Mouse (Mus musculus) left cerebral cortex, postnatal 4 days (tissue): Measurements from ENCODE around the gene Zfp607a. TPM values are rescaled to one million over a fixed set of nuclear protein-coding genes. Genes with fewer than 3 reads are reported as not detected.
A peak's percentile ranks its signal among the peaks of the same experiment; 100 is the strongest.
"Not testable (repeated sequence)": the region's sequence is repeated elsewhere in the genome, so short reads cannot be mapped to it uniquely, and the experiment has no call there.

Source experiments
- DNase-seq: peaks from one replicate; pipeline ENCODE4 v3.0.0-alpha.2; 2022
- intact Hi-C: fragments of 180-260 bp; cut with DNase I; formaldehyde crosslinking; loops from one replicate; pipeline ENCODE4 v1.15.1; 2025
- total RNA-seq, 2 experiments: library from RNA; stranded (reverse); gene quantifications; 2 replicates each; pipeline ENCODE4 v1.2.3; 2021

The Zfp607a gene
- 1 to 10 TPM; 3.6 to 4.0 TPM for total RNA-seq

GRCm38 (mm10) chr7:27857227-27857626 is at the start of gene Zfp607a:
TSS of gene Zfp607a (plus strand) at chr7:27857527.
- intact Hi-C loops: no loop called here

GRCm38 (mm10) chr7:27818526-27819110 is 38.7 kb upstream of the Zfp607a start:
- no peak for DNase-seq
- intact Hi-C loops: no loop called here

More at GRCm38 (mm10) chr7:27857227-27857626, at the start of gene Zfp607a:
- no peak for DNase-seq

DNA sequence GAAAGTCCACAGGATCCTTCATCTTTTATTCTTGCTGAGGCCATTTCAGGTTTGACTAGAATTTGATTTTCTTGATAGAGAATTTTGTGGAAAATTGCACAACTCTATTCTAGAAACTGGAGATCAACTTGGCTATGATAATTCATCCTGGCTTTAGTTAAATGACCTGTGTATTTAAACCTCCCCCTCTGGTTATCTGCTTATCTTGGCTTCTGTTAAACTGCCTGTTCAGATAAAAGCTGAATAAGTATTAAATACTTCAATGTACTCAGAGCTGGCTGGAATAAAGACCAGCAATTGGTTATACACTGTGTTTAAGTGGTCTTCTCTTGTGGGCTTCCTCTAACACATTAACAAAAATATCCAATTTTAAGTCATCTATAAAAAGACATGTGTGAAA is 34.7 kb upstream of the Zfp607a start:
- intact Hi-C loops: no loop called here
- DNase-seq: no peak

- DNase-seq: no peak
- intact Hi-C loops: no loop called here
Observed at GRCm38 (mm10) chr7:27834131-27834530, 23.2 kb upstream of the Zfp607a start.

GRCm38 (mm10) chr7:27837896-27838295 is 19.4 kb upstream of the Zfp607a start:
- intact Hi-C loops: no loop called here
- peak; percentile 5 for DNase-seq

DNA sequence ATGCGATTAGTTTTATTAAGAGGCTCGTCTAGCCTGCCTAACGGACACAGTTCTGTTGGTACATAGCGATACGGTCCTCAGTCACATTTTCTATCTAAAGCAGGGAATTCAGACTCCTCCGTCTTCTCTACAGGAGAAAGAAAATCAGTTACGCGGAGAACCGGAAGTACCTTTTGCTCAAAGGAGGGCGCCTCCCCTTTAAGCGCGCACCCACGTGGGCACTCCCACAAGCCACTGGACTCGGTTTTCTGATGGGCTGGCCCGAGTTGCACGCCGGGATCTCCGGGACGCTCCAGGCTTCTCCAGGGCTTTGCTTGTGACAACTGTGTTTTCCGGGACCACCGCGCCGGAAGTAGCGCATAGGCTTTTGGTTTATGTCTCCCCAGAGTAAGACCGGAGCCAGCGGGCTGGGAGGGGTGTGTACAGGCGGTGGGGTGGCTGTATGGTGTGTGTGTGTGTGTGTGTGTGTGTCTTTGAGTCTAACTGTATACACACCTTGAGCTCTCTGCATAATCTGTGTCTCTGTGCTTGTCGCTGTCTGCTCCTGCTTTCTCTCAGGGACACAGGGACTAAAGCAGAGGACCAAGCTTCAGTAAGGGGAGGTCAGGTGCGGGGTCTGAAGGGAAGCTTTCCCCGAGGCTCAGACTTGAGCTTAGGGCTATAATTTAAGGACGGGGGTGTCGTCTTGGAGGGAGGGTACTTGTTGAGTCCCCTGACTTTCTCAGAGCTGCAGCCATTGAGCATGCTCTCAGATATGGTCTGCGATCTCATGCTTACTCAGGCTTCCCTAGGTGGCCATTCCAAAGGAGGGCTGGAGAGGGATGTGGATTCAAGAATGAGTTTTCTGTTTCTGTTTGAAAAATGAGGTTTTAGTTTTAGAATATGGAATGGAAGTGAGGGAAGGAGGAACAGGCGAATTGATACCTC is 18.7 kb upstream of the Zfp607a start, which contains the start of gene Zfp59:
Zfp59 (plus strand) TSS at position 285 of the 927 bp plus-strand sequence.
- peak; percentile 92 for DNase-seq
- intact Hi-C loops: no loop called here

- intact Hi-C loops: no loop called here
- DNase-seq: no peak
Observed at GRCm38 (mm10) chr7:27839596-27839995, 17.7 kb upstream of the Zfp607a start.

- intact Hi-C loops: no loop called here
Observed at GRCm38 (mm10) chr7:27840104-27840503, 17.2 kb upstream of the Zfp607a start.

DNA sequence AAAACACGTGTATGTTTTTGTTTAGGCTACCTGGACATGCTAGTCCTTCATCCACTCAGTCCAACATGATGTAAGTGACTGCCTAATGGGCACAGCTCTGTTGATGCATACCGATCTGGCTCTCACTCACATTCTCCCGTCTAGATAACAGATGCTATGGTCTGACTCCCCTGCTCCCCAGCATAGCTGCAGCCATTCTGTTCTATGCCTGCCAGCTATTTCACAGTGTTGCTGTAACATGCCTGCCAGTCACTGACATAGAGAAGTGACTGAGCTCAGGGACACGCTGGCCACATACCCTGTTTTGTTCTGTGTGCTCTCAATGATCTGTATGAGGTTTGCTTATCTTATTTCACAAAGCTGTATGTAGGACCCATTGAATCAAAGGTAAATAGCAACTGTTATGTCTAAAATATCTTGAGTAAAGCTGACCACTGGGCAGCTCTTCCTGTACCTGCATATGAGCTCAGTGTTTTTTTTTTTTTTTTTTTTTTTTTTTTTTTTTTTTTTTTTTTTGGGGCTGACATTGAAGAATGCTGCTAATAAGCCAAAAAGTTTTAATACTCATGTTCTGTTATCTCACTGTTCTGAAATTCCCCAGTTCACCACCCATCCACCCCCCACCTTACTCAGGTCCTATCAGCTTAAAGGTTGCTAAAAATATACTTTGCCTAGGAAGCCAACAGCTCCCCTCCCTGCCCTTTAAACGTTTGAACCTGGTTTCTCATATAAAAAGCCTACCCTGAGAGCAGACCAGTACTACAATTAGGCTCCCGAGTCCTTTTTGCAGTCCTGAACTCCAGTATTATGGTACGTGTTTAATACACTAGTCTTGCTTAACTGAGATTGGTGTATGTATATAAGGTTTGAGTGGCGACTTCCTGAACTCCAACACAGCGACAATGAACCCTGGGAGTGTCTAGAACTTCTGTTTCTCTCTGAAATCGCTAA is 2.2 kb downstream of the Zfp607a start:
- DNase-seq: peak; percentile 18
- intact Hi-C loops: loop anchor here (10.0 kb wide), 1 partner anchor 65 kb away; the partner anchor contains the start of gene Zfp974

More at GRCm38 (mm10) chr7:27840104-27840503, 17.2 kb upstream of the Zfp607a start:
- DNase-seq: no peak

DNA sequence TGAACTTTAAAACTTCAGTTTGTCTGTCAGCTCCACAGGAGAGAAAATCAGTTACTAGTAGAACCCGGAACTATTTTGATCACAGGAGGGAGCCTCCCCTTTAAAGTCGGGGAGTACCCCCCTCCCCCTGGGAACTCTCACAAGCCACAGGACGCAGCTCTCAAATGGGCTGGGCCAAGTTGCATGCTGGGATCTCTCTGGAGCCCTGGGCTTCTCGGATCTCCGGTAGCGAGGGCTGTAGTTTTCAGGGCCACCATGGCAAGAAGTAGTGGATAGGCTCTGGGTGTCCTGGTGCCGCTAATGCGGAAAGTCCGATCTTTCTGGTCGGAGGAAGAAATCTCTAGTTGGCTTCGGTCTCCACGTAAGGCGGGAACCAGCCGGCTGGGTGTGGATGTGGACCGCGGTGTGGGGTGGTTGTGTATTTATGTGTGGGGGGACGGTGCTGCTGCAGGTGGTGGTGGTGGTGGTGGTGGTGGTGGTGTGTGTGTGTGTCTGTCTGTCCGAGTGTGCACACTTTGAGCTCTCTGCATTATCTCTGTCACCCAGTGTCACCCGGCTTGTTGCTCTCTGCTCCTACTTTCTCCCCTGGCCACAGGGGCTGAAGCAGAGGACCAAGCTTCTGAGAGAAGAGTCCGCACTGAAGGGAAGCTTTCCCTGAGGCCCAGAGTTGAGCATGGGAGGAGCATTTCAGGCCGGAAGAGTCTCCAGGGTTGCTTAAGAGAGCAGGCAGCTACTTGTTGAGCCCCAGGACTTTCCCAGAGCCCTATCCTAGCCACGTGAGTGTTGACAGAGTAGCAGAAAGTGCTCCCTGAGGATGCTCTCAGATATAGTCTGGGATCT is 3.3 kb downstream of the Zfp607a start:
- intact Hi-C loops: loop anchor here (10.0 kb wide), 1 partner anchor 64 kb away; the partner anchor contains the start of gene Zfp974
- DNase-seq: peak; percentile 43

- intact Hi-C loops: loop anchor here (10.0 kb wide), 1 partner anchor 62 kb away; the partner anchor contains the start of gene Zfp974
- DNase-seq: not testable (repeated sequence)
Observed at GRCm38 (mm10) chr7:27862578-27862977, 5.3 kb downstream of the Zfp607a start.

DNA sequence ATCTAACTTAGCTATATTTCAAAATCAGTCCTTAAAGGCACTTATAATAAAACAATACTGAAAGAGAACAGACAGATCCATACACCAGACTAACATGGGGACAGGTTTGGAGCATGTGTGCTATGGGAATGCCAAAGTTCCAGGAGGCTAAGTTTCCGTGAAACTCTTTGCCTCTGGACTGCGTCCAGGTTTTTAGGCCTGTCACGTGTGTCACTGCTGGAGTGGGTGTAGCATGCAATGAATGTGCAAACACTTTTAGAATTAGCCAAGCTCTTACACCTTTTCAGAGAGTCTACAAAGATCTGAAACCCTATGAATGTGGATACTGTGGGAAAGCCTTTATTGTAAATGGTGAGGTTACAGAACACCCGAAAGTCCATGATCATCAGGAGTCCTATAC is 24.4 kb downstream of the Zfp607a start:
- intact Hi-C loops: no loop called here
- no peak for DNase-seq

GRCm38 (mm10) chr7:27900601-27901000 is 43.3 kb downstream of the Zfp607a start:
- intact Hi-C loops: no loop called here
- DNase-seq: no peak

- intact Hi-C loops: no loop called here
- no peak for DNase-seq
Observed at GRCm38 (mm10) chr7:27905061-27905848, 47.9 kb downstream of the Zfp607a start.

DNA sequence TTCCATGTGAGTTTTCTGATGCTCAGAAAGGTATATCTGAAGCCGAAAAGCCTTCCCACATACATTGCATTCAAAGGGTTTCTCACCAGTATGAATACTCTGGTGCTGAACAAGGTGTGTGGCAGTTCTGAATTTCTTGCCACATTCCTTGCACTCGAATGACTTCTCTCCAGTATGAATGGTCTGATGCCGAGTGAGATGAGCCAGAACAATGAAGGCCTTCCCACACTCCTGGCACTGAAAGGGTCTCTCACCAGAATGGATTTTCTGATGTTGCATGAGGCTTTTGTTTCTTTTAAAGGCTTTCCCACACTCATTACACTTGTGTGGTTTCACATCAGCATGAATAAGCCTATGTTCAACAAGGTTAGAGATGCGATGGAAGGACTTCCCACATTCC is 53.6 kb downstream of the Zfp607a start:
- intact Hi-C loops, DNase-seq: not testable (repeated sequence)

GRCm38 (mm10) chr7:27927041-27927440 is 69.7 kb downstream of the Zfp607a start:
- intact Hi-C loops: loop anchor here (10.0 kb wide), 1 partner anchor 62 kb away; no protein-coding TSS in a partner anchor
- not testable (repeated sequence) for DNase-seq

- intact Hi-C loops: loop anchor here (10.0 kb wide), 1 partner anchor 64 kb away; no protein-coding TSS in a partner anchor
- DNase-seq: peak; percentile 79
Observed at GRCm38 (mm10) chr7:27928818-27929695, 71.7 kb downstream of the Zfp607a start, which contains the start of gene Zfp974. TSS of gene Zfp974 (minus strand) at chr7:27929460.
